Mouse (Mus musculus): Measurements from ENCODE around the gene Gm20388.

- TF ChIP-seq CTCF (IDR thresholded peaks at IDR 0.05; ENCODE audit: low read depth, low read length) (no peak), TAL1 (conservative IDR thresholded peaks at IDR 0.05; ENCODE audit: low read depth, low read length) (no peak), GATA1 (IDR thresholded peaks at IDR 0.05; ENCODE audit: borderline replicate concordance, low read length) (no peak), GATA2 (IDR thresholded peaks at IDR 0.05; ENCODE audit: borderline replicate concordance, low read depth, low read length) (no peak), POLR2AphosphoS5 (IDR thresholded peaks at IDR 0.05; ENCODE audit: insufficient replicate concordance, low read depth, low read length) (no peak)
These were observed 395.3 kb downstream of the Gm20388 start for GRCm38 (mm10) chr8:120305800-120306385.

All from G1E (cell line).